Mouse (Mus musculus) liver, postnatal 0 days (tissue): ENCODE results near the gene Gtse1.

Experiments used
- CTCF ChIP-seq: sonication (generic); IDR thresholded peaks from 2 replicates; pipeline ENCODE4 v1.5.1; 2016; ENCODE audit warnings: antibody characterized with exemption, low read depth
- EP300 ChIP-seq: IDR thresholded peaks from 2 replicates; pipeline ENCODE4 v1.6.1; 2016; ENCODE audit warnings: antibody characterized with exemption, low read depth, mild to moderate bottlenecking

- TF ChIP-seq CTCF (no peak), EP300 (no peak)
These were observed 33.1 kb downstream of the Gtse1 start for GRCm38 (mm10) chr15:85892498-85893118.
